Mouse (Mus musculus) lung, postnatal 0 days (tissue): ENCODE measurements around the gene Olfr1102.

Experiments
- CTCF ChIP-seq: IDR thresholded peaks from 2 replicates; pipeline ENCODE4 v1.5.1; 2016; ENCODE audit warnings: antibody characterized with exemption, mild to moderate bottlenecking
- EP300 ChIP-seq: IDR thresholded peaks from 2 replicates; pipeline ENCODE4 v1.6.1; 2016; ENCODE audit warnings: antibody characterized with exemption, mild to moderate bottlenecking, control low read depth

GRCm38 (mm10) chr2:87026980-87027379 lies 28.8 kb downstream of the Olfr1102 start, which contains the start of gene Olfr1104:
- TF ChIP-seq CTCF, result no peak
- TF ChIP-seq EP300, result no peak
